Mouse (Mus musculus): ENCODE measurements around the gene Pum3. TPM values are rescaled to one million over a fixed set of nuclear protein-coding genes. Genes with fewer than 3 reads are reported as not detected.
A peak's percentile ranks its signal among the peaks of the same experiment; 100 is the strongest.

The Pum3 gene
- total and polyA plus RNA-seq, 2 experiments from 2014 or later = 19.8 to 56.9 TPM

GRCm38 (mm10) chr19:27397797-27398196, 31.8 kb downstream of the Pum3 start:
- Histone ChIP-seq H3K36me3 (ENCODE audit: insufficient read depth, low read length) (peaks cover 21% of the 10 kb centered on the region), H3K27me3 (ENCODE audit: insufficient read depth, low read length) (no peaks in the 10 kb centered on the region), H3K4me1 (ENCODE audit: insufficient read depth, low read length) (no peaks in the 10 kb centered on the region), H3K4me2 (ENCODE audit: low read depth, low read length, poor library complexity, severe bottlenecking) (no peak overlapping the region), H3K4me3 (ENCODE audit: low read depth, low read length) (no peak overlapping the region), H3K9ac (replicated peaks; ENCODE audit: low read length, poor library complexity, severe bottlenecking) (no peak overlapping the region), H3K9me3 (ENCODE audit: low read length) (no peaks in the 10 kb centered on the region), H3K27ac (ENCODE audit: low read depth, low read length) (no peak overlapping the region)
- no peak for TF ChIP-seq CTCF (IDR thresholded peaks at IDR 0.05)
- no peak for DNase-seq (ENCODE audit: low spot score)
- ATAC-seq (ENCODE audit: low FRiP score) = no peak
- WGBS = 72% methylated on average over 9 of the region's 9 CpGs

GRCm38 (mm10) chr19:27397223-27397622, 32.4 kb downstream of the Pum3 start:
- no peak overlapping the region for H3K27ac ChIP-seq (ENCODE audit: low read depth, low read length)
- H3K4me2 ChIP-seq (ENCODE audit: low read depth, low read length, poor library complexity, severe bottlenecking) = no peak overlapping the region
- peaks cover 24% of the 10 kb centered on the region for H3K36me3 ChIP-seq (ENCODE audit: insufficient read depth, low read length)
- no peaks in the 10 kb centered on the region for H3K9me3 ChIP-seq (ENCODE audit: low read length)
- no peaks in the 10 kb centered on the region for H3K27me3 ChIP-seq (ENCODE audit: insufficient read depth, low read length)
- no peak for TF ChIP-seq CTCF (IDR thresholded peaks at IDR 0.05)
- H3K4me1 ChIP-seq (ENCODE audit: insufficient read depth, low read length) = no peaks in the 10 kb centered on the region
- ATAC-seq (ENCODE audit: low FRiP score) (no peak), DNase-seq (ENCODE audit: low spot score) (no peak)
- 73% methylated on average over 5 of the region's 5 CpGs for WGBS
- no peak overlapping the region for H3K9ac ChIP-seq (replicated peaks; ENCODE audit: low read length, poor library complexity, severe bottlenecking)
- H3K4me3 ChIP-seq (ENCODE audit: low read depth, low read length) = no peak overlapping the region

DNA sequence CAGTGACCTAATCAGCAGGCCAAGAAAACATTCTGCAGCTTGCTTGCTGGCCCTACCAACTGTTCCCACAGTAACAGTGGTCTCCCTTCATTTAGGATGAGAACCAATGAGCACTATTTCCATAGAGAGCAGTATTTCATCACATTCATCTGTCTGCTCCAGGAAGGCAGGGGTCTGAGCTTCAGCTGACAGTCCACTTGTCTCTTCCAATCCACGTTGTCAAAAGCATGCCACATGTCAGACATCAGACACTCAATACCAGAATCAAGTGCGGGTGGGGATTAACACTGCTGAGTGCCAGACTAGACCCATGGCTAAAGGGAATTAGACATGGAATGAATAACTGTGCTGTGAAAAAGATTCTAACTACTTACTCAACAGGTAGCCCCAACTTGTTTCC, 32.9 kb downstream of the Pum3 start:
- Histone ChIP-seq H3K4me2 (ENCODE audit: low read depth, low read length, poor library complexity, severe bottlenecking) (no peak overlapping the region), H3K4me3 (ENCODE audit: low read depth, low read length) (no peak overlapping the region), H3K9ac (replicated peaks; ENCODE audit: low read length, poor library complexity, severe bottlenecking) (no peak overlapping the region), H3K27me3 (ENCODE audit: insufficient read depth, low read length) (no peaks in the 10 kb centered on the region), H3K27ac (ENCODE audit: low read depth, low read length) (no peak overlapping the region), H3K36me3 (ENCODE audit: insufficient read depth, low read length) (peaks cover 25% of the 10 kb centered on the region), H3K9me3 (ENCODE audit: low read length) (no peaks in the 10 kb centered on the region), H3K4me1 (ENCODE audit: insufficient read depth, low read length) (no peaks in the 10 kb centered on the region)
- 41% methylated on average over 2 of the region's 2 CpGs for WGBS
- TF ChIP-seq CTCF (IDR thresholded peaks at IDR 0.05) = no peak
- ATAC-seq (ENCODE audit: low FRiP score) (no peak), DNase-seq (ENCODE audit: low spot score) (no peak)

DNA sequence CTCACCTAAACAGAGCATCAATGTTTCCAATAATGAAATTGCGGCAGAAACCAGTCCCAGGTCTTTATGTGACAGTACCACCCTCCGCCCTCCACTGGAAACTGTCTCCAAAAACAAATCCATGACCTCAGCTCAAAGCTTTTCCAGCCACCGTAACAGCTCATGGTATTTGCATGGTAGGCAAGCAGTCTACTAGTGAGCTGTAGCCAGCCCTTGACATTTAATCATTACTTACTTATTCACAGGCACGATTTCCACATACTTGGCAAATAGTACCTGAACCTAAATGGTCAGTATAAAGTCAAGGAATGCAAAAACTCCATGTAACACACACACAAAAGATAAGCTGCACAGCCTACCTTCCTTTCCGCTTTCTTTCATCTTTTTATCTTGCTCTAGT, 33.7 kb downstream of the Pum3 start:
- peaks cover 27% of the 10 kb centered on the region for H3K36me3 ChIP-seq (ENCODE audit: insufficient read depth, low read length)
- 92% methylated on average over 5 of the region's 5 CpGs for WGBS

GRCm38 (mm10) chr19:27395481-27395880, 34.1 kb downstream of the Pum3 start:
- WGBS = 92% methylated on average over 8 of the region's 8 CpGs
- Histone ChIP-seq H3K4me1 (ENCODE audit: insufficient read depth, low read length) (no peaks in the 10 kb centered on the region), H3K9ac (replicated peaks; ENCODE audit: low read length, poor library complexity, severe bottlenecking) (no peak overlapping the region), H3K36me3 (ENCODE audit: insufficient read depth, low read length) (peaks cover 31% of the 10 kb centered on the region), H3K27ac (ENCODE audit: low read depth, low read length) (no peak overlapping the region), H3K4me3 (ENCODE audit: low read depth, low read length) (no peak overlapping the region), H3K27me3 (ENCODE audit: insufficient read depth, low read length) (no peaks in the 10 kb centered on the region), H3K9me3 (ENCODE audit: low read length) (no peaks in the 10 kb centered on the region), H3K4me2 (ENCODE audit: low read depth, low read length, poor library complexity, severe bottlenecking) (no peak overlapping the region)
- TF ChIP-seq CTCF (IDR thresholded peaks at IDR 0.05) = peak; percentile 49
- DNase-seq (ENCODE audit: low spot score) (no peak), ATAC-seq (ENCODE audit: low FRiP score) (no peak)

More for the DNA sequence above, 33.7 kb downstream of the Pum3 start:
- ATAC-seq (ENCODE audit: low FRiP score) (no peak), DNase-seq (ENCODE audit: low spot score) (no peak)
- H3K4me3 ChIP-seq (ENCODE audit: low read depth, low read length) = no peak overlapping the region
- H3K4me2 ChIP-seq (ENCODE audit: low read depth, low read length, poor library complexity, severe bottlenecking) = no peak overlapping the region
- TF ChIP-seq CTCF (IDR thresholded peaks at IDR 0.05) = no peak
- H3K27me3 ChIP-seq (ENCODE audit: insufficient read depth, low read length) = no peaks in the 10 kb centered on the region
- no peaks in the 10 kb centered on the region for H3K9me3 ChIP-seq (ENCODE audit: low read length)
- H3K27ac ChIP-seq (ENCODE audit: low read depth, low read length) = no peak overlapping the region
- no peak overlapping the region for H3K9ac ChIP-seq (replicated peaks; ENCODE audit: low read length, poor library complexity, severe bottlenecking)
- no peaks in the 10 kb centered on the region for H3K4me1 ChIP-seq (ENCODE audit: insufficient read depth, low read length)

GRCm38 (mm10) chr19:27394341-27394990, 35.2 kb downstream of the Pum3 start:
- H3K9me3 ChIP-seq (ENCODE audit: low read length) = no peaks in the 10 kb centered on the region
- no peak overlapping the region for H3K4me2 ChIP-seq (ENCODE audit: low read depth, low read length, poor library complexity, severe bottlenecking)
- ATAC-seq (ENCODE audit: low FRiP score) (no peak), DNase-seq (ENCODE audit: low spot score) (no peak)
- no peak overlapping the region for H3K27ac ChIP-seq (ENCODE audit: low read depth, low read length)
- H3K4me3 ChIP-seq (ENCODE audit: low read depth, low read length) = no peak overlapping the region
- no peak overlapping the region for H3K9ac ChIP-seq (replicated peaks; ENCODE audit: low read length, poor library complexity, severe bottlenecking)
- WGBS = 95% methylated on average over 7 of the region's 7 CpGs
- H3K27me3 ChIP-seq (ENCODE audit: insufficient read depth, low read length) = no peaks in the 10 kb centered on the region
- TF ChIP-seq CTCF (IDR thresholded peaks at IDR 0.05) = no peak
- H3K36me3 ChIP-seq (ENCODE audit: insufficient read depth, low read length) = peaks cover 36% of the 10 kb centered on the region
- H3K4me1 ChIP-seq (ENCODE audit: insufficient read depth, low read length) = no peaks in the 10 kb centered on the region
